Mouse (Mus musculus) layer of hippocampus, postnatal 36 days (tissue): ENCODE data around the gene Rab39b. TPM values are rescaled to one million over a fixed set of nuclear protein-coding genes. Genes with fewer than 3 reads are reported as not detected.
A peak's percentile ranks its signal among the peaks of the same experiment; 100 is the strongest.

Experiments
- DNase-seq, 2 experiments: peaks; one replicate each; pipeline ENCODE4 v3.0.0; 2022
- total RNA-seq, 2 experiments: library from RNA; stranded (reverse); gene quantifications; 2 replicates each; pipeline ENCODE4 v1.2.3; 2021

Gene Rab39b
- total RNA-seq, result 10 to 100 TPM; 41.6 to 43.1 TPM

- peak; percentile 67 to 71 for DNase-seq
Measured at GRCm38 (mm10) chrX:75577582-75578324, at the start of gene Rab39b. TSS of gene Rab39b (minus strand) at chrX:75578231.

- no peak for DNase-seq
Measured at GRCm38 (mm10) chrX:75578539-75578938, 508 bp upstream of the Rab39b start.

Other genes with a start within 250 kb of the Rab39b start
- 10 to 100 TPM; 50.4 to 54.1 TPM for gene Fundc2, start 195.8 kb downstream of the Rab39b start, total RNA-seq
- gene F8, start 195.6 kb downstream of the Rab39b start, total RNA-seq, result 1 to 10 TPM; 2.5 to 2.7 TPM
- 10 to 100 TPM; 14.0 to 15.7 TPM for gene Cmc4, start 161.6 kb downstream of the Rab39b start, total RNA-seq
- 10 to 100 TPM in 1 of 2 experiments, 1 to 10 TPM in 1; 9.2 to 10.4 TPM for gene Mtcp1, start 161.6 kb downstream of the Rab39b start, total RNA-seq
- 10 to 100 TPM; 34.9 to 35.7 TPM for gene Brcc3, start 161.6 kb downstream of the Rab39b start, total RNA-seq
- gene Vbp1, start 63.9 kb downstream of the Rab39b start, total RNA-seq, result 10 to 100 TPM; 80.2 to 87.0 TPM